Mouse (Mus musculus) limb, embryonic 15.5 days (tissue): ENCODE measurements around the gene Clstn2. TPM values are rescaled to one million over a fixed set of nuclear protein-coding genes. Genes with fewer than 3 reads are reported as not detected.

Experiments used
- ATAC-seq: fragments of 200-750 bp; cut with Nextera tagmentation; 2 replicates; pipeline ENCODE4 v1.8.0; 2017; ENCODE audit warnings: low read depth, moderate TSS enrichment; ENCODE audit not compliant: insufficient number of reproducible peaks, low FRiP score, low TSS enrichment
- H3K27ac ChIP-seq: fragments of 300-500 bp; sonication (generic); 2 replicates; pipeline ENCODE4 v1.5.1; 2015; ENCODE audit warnings: moderate library complexity, mild to moderate bottlenecking, inconsistent platforms
- H3K27me3 ChIP-seq: fragments of 300-500 bp; sonication (generic); 2 replicates; pipeline ENCODE4 v1.6.1; 2015; ENCODE audit warnings: inconsistent platforms
- H3K36me3 ChIP-seq: fragments of 300-500 bp; sonication (generic); 2 replicates; pipeline ENCODE4 v1.6.1; 2015; ENCODE audit warnings: inconsistent platforms
- H3K4me1 ChIP-seq: fragments of 300-500 bp; sonication (generic); 2 replicates; pipeline ENCODE4 v1.6.1; 2015; ENCODE audit warnings: inconsistent platforms
- H3K4me2 ChIP-seq: fragments of 300-500 bp; sonication (generic); 2 replicates; pipeline ENCODE4 v1.6.1; 2015; ENCODE audit warnings: mild to moderate bottlenecking, inconsistent platforms
- H3K4me3 ChIP-seq: fragments of 300-500 bp; sonication (generic); 2 replicates; pipeline ENCODE4 v1.5.1; 2015; ENCODE audit warnings: mild to moderate bottlenecking, inconsistent platforms
- H3K9ac ChIP-seq: fragments of 300-500 bp; sonication (generic); 2 replicates; pipeline ENCODE4 v1.6.1; 2015; ENCODE audit warnings: inconsistent platforms
- H3K9me3 ChIP-seq: fragments of 300-500 bp; sonication (generic); 2 replicates; pipeline ENCODE4 v1.6.1; 2016; ENCODE audit warnings: inconsistent platforms
- WGBS: fragments of 180-500 bp; shearing (Covaris S2); methylation state at CpG from one replicate; pipeline ENCODE4 v1.1.7; 2015; 5-methylcytosine and 5-hydroxymethylcytosine counted together
- polyA plus RNA-seq: library from polyadenylated mRNA; unstranded; fragments of >200 nt; fragmentation: Nextera tagmentation; extraction: Ambion mirVana; gene quantifications from 2 replicates; pipeline ENCODE4 v1.2.1, GENCODE M21; 2015

Clstn2 gene
- polyA plus RNA-seq, 1 experiment from 2014 or later = 1.9 TPM

- no peak overlapping the region for H3K9ac ChIP-seq
- no peaks in the 10 kb centered on the region for H3K9me3 ChIP-seq
- H3K27ac ChIP-seq = no peak overlapping the region
- H3K4me1 ChIP-seq = no peaks in the 10 kb centered on the region
- no peaks in the 10 kb centered on the region for H3K36me3 ChIP-seq
- WGBS = 60% methylated on average over 3 of the region's 3 CpGs
- no peak overlapping the region for H3K4me3 ChIP-seq
- H3K4me2 ChIP-seq = no peak overlapping the region
- no peaks in the 10 kb centered on the region for H3K27me3 ChIP-seq
- no peak for ATAC-seq
These were observed 141.6 kb downstream of the Clstn2 start for GRCm38 (mm10) chr9:97891415-97891814.

GRCm38 (mm10) chr9:97883336-97883735 lies 149.6 kb downstream of the Clstn2 start:
- no peak overlapping the region for H3K9ac ChIP-seq
- no peak overlapping the region for H3K4me2 ChIP-seq
- no peak for ATAC-seq
- H3K36me3 ChIP-seq = no peaks in the 10 kb centered on the region
- no peaks in the 10 kb centered on the region for H3K4me1 ChIP-seq
- no peak overlapping the region for H3K27ac ChIP-seq
- no peaks in the 10 kb centered on the region for H3K27me3 ChIP-seq
- H3K4me3 ChIP-seq = no peak overlapping the region
- WGBS = 88% methylated on average over 3 of the region's 3 CpGs
- H3K9me3 ChIP-seq = no peaks in the 10 kb centered on the region

- no peak overlapping the region for H3K9ac ChIP-seq
- 63% methylated on average over 8 of the region's 8 CpGs for WGBS
- no peak for ATAC-seq
- H3K4me2 ChIP-seq = no peak overlapping the region
- H3K27me3 ChIP-seq = no peaks in the 10 kb centered on the region
- H3K27ac ChIP-seq = no peak overlapping the region
- no peaks in the 10 kb centered on the region for H3K9me3 ChIP-seq
- no peaks in the 10 kb centered on the region for H3K36me3 ChIP-seq
- H3K4me1 ChIP-seq = no peaks in the 10 kb centered on the region
- H3K4me3 ChIP-seq = no peak overlapping the region
These were observed 165.8 kb downstream of the Clstn2 start for GRCm38 (mm10) chr9:97867013-97867700.

GRCm38 (mm10) chr9:97852859-97853258 lies 180.1 kb downstream of the Clstn2 start:
- Histone ChIP-seq H3K27me3 (no peaks in the 10 kb centered on the region), H3K36me3 (no peaks in the 10 kb centered on the region), H3K27ac (no peak overlapping the region), H3K4me3 (no peak overlapping the region), H3K9ac (no peak overlapping the region), H3K4me2 (no peak overlapping the region), H3K4me1 (peaks cover 7% of the 10 kb centered on the region), H3K9me3 (no peaks in the 10 kb centered on the region)
- no peak for ATAC-seq

- Histone ChIP-seq H3K4me1 (peaks cover 11% of the 10 kb centered on the region), H3K4me3 (no peak overlapping the region), H3K36me3 (no peaks in the 10 kb centered on the region), H3K27me3 (no peaks in the 10 kb centered on the region), H3K4me2 (no peak overlapping the region), H3K27ac (no peak overlapping the region), H3K9ac (no peak overlapping the region), H3K9me3 (no peaks in the 10 kb centered on the region)
- peak; percentile 61; the same call in 1 of the 2 replicates for ATAC-seq
- WGBS = 52% methylated on average over 12 of the region's 12 CpGs
These were observed 184.8 kb downstream of the Clstn2 start for GRCm38 (mm10) chr9:97847873-97848838.

- Histone ChIP-seq H3K27ac (no peak overlapping the region), H3K9ac (no peak overlapping the region), H3K9me3 (no peaks in the 10 kb centered on the region), H3K36me3 (no peaks in the 10 kb centered on the region), H3K4me2 (no peak overlapping the region), H3K4me1 (no peaks in the 10 kb centered on the region), H3K27me3 (no peaks in the 10 kb centered on the region), H3K4me3 (no peak overlapping the region)
- no peak for ATAC-seq
- WGBS = 77% methylated on average over 7 of the region's 7 CpGs
These were observed 190.9 kb downstream of the Clstn2 start for GRCm38 (mm10) chr9:97842054-97842453.

- H3K27ac ChIP-seq = no peak overlapping the region
- H3K4me3 ChIP-seq = no peak overlapping the region
- no peaks in the 10 kb centered on the region for H3K36me3 ChIP-seq
- no peak for ATAC-seq
- H3K9me3 ChIP-seq = no peaks in the 10 kb centered on the region
- WGBS = 78% methylated on average over 3 of the region's 3 CpGs
- no peaks in the 10 kb centered on the region for H3K4me1 ChIP-seq
- no peak overlapping the region for H3K9ac ChIP-seq
- H3K4me2 ChIP-seq = no peak overlapping the region
- no peaks in the 10 kb centered on the region for H3K27me3 ChIP-seq
These were observed 201.8 kb downstream of the Clstn2 start for GRCm38 (mm10) chr9:97831216-97831615.

- WGBS = 84% methylated on average over 2 of the region's 2 CpGs
- Histone ChIP-seq H3K4me1 (0 out of 2 replicates have a peak, but pooled peaks cover 7% of the 10 kb centered on the region), H3K9me3 (no peaks in the 10 kb centered on the region), H3K9ac (no peak overlapping the region), H3K4me3 (no peak overlapping the region), H3K27ac (no peak overlapping the region), H3K4me2 (no peak overlapping the region), H3K36me3 (no peaks in the 10 kb centered on the region), H3K27me3 (no peaks in the 10 kb centered on the region)
- no peak for ATAC-seq
These were observed 203.1 kb downstream of the Clstn2 start for GRCm38 (mm10) chr9:97829919-97830318.

GRCm38 (mm10) chr9:97827689-97828088 lies 205.3 kb downstream of the Clstn2 start:
- 74% methylated on average over 10 of the region's 10 CpGs for WGBS
- Histone ChIP-seq H3K9me3 (no peaks in the 10 kb centered on the region), H3K4me3 (no peak overlapping the region), H3K4me2 (no peak overlapping the region), H3K27me3 (no peaks in the 10 kb centered on the region), H3K36me3 (no peaks in the 10 kb centered on the region), H3K9ac (no peak overlapping the region), H3K27ac (no peak overlapping the region), H3K4me1 (0 out of 2 replicates have a peak, but pooled peaks cover 9% of the 10 kb centered on the region)
- ATAC-seq = no peak

- no peaks in the 10 kb centered on the region for H3K9me3 ChIP-seq
- no peak overlapping the region for H3K4me2 ChIP-seq
- 58% methylated on average over 16 of the region's 16 CpGs for WGBS
- 0 out of 2 replicates have a peak, but pooled peaks cover 9% of the 10 kb centered on the region for H3K4me1 ChIP-seq
- no peak overlapping the region for H3K27ac ChIP-seq
- H3K9ac ChIP-seq = no peak overlapping the region
- no peaks in the 10 kb centered on the region for H3K36me3 ChIP-seq
- no peak overlapping the region for H3K4me3 ChIP-seq
- ATAC-seq = no peak
- no peaks in the 10 kb centered on the region for H3K27me3 ChIP-seq
These were observed 206.7 kb downstream of the Clstn2 start for GRCm38 (mm10) chr9:97826077-97826947.

- no peak overlapping the region for H3K4me2 ChIP-seq
- 40% methylated on average over 4 of the region's 4 CpGs for WGBS
- H3K27ac ChIP-seq = peak overlapping the region; percentile 22; the same call in 1 of the 2 replicates
- no peak overlapping the region for H3K4me3 ChIP-seq
- no peaks in the 10 kb centered on the region for H3K9me3 ChIP-seq
- H3K4me1 ChIP-seq = 0 out of 2 replicates have a peak, but pooled peaks cover 6% of the 10 kb centered on the region
- H3K36me3 ChIP-seq = no peaks in the 10 kb centered on the region
- no peak for ATAC-seq
- H3K27me3 ChIP-seq = no peaks in the 10 kb centered on the region
- no peak overlapping the region for H3K9ac ChIP-seq
These were observed 215.9 kb downstream of the Clstn2 start for GRCm38 (mm10) chr9:97817116-97817515.
